Mouse (Mus musculus) forelimb bud, embryonic 11.5 days (tissue): ENCODE results near the gene Creb3.
"Not testable (repeated sequence)": the region's sequence is repeated elsewhere in the genome, so short reads cannot be mapped to it uniquely, and the experiment has no call there.

Experiments used
- DNase-seq: peaks from one replicate; pipeline ENCODE4 v3.0.0-alpha.2; 2012; ENCODE audit warnings: low read depth, low spot score

The Creb3 gene

DNA sequence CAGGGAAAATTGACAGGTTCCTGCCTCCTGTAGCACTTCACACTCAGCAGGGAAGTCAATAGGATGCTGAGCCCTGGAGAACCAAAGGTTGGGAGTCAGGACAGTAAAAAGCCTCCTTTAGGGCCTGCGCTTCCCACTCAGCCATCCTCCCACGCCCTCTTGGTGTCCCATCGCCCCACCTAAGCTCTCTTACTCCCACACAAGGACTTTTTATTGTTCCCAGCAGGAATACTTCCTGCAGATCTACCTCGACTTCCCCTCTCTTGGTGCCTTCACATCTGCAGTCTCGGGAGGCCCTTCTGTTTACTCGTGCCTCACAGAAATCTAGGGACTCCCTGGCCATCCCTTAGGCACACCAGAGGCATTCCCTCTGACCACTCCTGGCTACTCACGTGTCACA lies 21.3 kb downstream of the Creb3 start:
- DNase-seq: no peak

DNA sequence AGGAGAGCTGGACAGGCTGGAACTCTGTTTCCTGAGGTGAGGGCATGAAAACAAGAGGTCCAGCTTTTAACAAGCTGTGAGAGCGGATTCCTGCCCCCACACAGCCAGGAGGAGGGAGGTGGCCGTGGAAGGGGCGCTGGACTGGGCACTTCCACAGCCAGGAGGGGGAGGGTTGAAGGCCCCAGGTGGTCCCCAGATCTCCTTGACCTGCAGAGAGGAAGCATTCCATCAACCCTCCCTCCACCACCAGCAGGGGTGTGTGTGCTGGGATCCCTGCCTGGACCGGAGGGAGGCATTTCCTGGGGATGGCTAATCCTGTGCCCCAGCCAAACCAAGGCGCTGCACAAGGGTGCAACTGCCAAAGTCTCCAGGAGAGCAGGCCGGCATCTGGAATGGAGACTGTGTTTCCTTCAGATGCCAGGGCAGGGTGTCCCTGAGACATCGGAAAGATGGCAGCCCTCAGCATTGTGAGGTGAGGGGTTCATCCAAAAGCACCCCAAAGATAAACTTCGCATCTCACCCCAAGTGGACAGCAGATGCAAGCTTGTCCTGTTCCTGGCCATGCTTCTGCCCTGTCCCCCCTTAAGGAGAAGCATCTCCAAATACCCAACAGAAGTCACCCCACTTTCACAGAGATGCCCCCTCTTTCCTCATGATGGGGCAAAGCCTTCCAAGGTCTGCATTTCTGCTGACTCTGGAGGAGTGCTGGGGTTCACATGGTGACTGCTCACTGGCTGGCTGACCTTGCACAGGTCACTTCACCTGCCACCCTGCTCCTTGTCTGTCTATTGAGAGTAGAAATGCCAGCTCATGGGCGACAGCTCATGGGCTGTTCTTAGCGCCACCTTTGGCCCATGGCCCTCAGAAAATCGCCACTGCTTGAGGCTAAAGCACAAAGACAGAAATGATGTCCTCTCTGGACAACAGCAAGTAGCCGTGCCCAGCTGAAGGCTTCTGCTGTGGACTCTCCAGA lies 22.6 kb downstream of the Creb3 start, which contains the start of gene Msmp:
Gene Msmp (minus strand): TSS at position 51 of the 973 bp plus-strand sequence.
- DNase-seq: no peak

DNA sequence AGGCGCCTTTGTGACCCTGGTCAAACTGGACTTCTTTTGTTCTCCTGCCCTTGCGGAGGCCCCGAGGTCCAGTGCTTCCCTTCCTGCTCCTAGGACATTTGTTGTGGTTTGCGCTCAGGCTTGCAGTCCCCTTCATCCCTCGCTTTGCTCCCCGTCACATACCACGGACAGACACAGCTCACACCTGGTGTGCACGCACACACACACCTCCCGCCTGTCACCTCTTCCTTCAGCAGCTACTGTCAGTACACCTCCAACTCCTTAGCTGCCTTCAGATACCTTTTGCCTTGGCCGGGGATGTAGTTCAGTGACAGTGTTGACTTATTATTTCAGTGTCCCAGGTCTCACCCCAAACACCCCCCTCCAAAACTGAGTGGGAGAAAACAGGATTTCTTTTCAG lies 23.6 kb downstream of the Creb3 start:
- DNase-seq: no peak

GRCm38 (mm10) chr4:43586411-43586810 lies 24.3 kb downstream of the Creb3 start:
- DNase-seq: no peak

DNA sequence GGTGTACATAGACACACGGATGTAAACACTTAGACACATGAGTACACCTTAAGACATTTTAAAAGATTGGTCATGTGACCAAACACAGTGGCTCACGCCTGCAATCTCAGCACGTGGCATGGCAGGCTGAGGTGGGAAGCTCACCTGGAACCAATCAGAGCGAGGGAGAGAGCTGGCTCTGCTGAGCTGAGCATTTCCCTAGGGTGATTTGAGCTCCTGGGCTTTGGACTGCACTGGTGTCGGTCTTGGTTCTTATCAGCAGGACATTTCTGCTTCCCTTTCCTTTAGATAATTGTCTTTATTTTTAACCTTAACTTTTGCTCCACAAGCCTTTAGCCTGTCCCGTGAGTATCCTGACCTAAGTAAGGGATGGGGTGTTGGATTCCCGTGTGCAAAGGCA lies 25.5 kb downstream of the Creb3 start:
- DNase-seq: peak; percentile 16

GRCm38 (mm10) chr4:43591543-43591942 lies 29.4 kb downstream of the Creb3 start:
- DNase-seq: no peak

- DNase-seq: no peak
Observed at GRCm38 (mm10) chr4:43591961-43592360, 29.8 kb downstream of the Creb3 start.

DNA sequence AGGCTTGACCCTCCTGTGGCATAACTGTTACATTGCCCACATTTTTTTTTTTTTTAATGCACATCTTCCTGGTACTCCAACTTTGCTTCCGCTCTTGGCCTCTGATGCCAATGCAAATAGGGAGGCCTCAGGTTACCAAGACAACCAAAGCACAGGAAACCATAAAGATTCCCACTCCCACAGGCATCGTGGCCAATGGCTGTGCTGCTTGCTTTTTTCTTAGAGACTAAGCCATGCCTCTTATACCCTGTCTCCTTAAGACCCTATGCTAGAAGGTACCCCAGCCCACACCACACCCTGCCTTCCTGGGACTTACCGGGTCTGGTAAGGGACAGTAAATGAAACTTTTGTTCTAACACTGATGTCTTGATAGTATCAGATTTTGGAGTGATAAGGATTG lies 31.3 kb downstream of the Creb3 start:
- no peak for DNase-seq

DNA sequence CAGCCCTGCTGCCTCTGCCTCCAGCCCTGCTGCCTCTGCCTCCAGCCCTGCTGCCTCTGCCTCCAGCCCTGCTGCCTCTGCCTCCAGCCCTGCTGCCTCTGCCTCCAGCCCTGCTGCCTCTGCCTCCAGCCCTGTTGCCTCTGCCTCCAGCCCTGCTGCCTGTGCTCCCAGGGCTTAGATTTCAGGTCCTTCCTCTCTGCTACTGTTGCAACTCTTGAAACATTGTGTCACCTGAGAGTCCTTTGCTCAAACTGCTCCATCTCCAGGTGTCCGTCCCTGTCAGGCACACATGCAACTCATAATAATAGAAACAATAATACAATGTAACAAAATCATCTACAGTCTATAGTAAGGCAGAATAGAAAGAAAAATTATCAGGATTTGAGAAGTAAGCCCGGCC lies 34.5 kb downstream of the Creb3 start:
- not testable (repeated sequence) for DNase-seq

- DNase-seq: no peak
Observed at GRCm38 (mm10) chr4:43598200-43598599, 36.1 kb downstream of the Creb3 start.

GRCm38 (mm10) chr4:43598650-43599380 lies 36.7 kb downstream of the Creb3 start:
- no peak for DNase-seq

DNA sequence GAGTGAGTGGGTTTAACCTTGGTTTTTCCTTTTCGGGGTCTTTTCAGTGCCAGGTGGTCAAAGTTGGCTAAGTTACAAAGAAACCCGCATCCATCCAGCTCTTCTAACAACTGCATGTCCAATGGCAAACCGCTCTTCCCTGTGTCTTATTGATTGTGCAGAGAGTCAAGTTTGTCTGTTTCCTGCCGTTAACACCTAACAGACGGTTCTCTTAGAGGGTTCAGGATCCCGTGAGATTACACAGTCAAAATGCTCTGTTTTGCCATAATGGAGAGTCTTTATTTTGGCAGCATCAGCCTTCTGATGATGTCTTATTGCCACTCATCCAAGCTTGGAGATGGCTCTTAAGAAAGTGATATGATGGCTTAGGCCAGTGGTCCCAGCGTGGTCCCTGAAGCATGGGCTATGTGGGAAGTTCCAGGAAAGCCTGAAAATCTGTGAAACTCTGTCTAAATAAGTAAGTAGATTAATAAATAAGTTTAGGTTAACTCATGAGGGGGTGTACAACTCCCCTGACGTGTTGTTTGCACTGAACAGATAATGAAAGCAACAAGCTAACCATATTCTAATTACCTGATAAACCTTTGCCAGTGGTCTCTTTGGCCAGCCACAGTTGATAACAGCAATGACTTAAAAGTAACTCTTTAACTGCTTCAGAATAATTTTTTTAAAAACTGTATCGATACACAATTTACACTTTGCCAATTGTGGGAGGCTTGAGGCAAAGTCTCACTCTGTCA lies 38.2 kb downstream of the Creb3 start:
- DNase-seq: no peak

DNA sequence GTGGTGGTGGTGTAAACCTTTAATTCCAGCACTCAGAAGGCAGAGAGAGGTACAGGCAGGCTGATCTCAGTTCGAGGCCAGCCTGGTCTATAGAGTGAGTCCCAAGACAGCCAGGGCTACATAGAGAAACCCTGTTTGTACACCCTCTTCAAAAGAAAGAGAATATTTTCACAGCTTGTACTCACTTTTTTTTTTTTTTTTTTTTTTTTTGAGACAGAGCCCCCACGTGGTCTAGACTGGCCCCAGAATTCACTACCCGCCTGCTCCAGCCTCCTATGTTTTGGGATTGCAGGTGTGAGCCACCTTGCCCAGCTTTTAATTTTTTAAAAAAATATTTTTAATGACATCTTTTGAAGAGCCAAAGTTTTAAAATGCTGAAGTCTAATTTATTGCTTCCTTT lies 42.0 kb downstream of the Creb3 start:
- DNase-seq: no peak

DNA sequence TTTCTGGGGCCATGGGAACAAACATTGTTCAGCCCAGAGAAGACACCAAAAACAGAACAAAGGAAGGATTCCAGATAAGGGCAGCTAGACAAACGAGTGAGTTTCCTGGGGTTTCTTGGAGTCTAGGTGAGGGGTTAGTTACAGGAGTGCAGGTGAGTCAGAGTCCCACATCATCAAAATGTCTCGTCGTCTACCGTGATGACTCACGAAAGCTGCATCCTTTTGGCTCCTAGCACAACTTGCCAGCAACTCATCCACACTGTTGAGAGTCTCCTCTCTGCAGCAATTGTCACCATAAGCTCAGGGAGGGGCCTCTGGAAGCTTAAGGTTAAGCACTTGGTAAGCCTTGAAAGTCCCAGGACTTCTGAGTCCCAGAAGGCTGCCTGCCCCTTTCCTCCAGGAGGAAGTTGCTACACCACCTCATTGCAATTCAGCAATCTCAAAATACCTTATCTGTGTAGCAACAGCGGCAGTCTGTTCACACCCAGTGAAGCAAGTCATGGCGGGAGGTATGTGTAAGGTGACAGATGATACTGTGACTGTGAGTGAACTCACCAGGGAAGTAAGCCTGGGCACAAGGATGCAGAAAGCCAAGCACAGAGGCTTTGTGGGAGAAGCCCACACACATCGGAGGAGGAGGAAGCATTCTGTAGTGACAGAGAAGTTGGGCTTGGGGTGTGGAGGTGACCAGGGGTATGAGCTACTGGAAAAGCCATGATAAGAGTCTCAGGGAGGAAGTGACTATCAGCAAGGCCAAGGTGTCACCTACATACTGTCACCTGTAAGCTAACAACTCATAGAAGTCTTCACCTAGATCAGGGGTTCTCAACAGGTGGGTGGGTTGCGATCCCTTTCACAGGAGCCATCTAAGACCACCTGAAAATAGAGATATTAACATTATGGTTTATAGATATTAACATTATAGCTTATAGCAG lies 42.9 kb downstream of the Creb3 start:
- no peak for DNase-seq

- no peak for DNase-seq
Observed at GRCm38 (mm10) chr4:43612534-43612933, 50.4 kb downstream of the Creb3 start.

DNA sequence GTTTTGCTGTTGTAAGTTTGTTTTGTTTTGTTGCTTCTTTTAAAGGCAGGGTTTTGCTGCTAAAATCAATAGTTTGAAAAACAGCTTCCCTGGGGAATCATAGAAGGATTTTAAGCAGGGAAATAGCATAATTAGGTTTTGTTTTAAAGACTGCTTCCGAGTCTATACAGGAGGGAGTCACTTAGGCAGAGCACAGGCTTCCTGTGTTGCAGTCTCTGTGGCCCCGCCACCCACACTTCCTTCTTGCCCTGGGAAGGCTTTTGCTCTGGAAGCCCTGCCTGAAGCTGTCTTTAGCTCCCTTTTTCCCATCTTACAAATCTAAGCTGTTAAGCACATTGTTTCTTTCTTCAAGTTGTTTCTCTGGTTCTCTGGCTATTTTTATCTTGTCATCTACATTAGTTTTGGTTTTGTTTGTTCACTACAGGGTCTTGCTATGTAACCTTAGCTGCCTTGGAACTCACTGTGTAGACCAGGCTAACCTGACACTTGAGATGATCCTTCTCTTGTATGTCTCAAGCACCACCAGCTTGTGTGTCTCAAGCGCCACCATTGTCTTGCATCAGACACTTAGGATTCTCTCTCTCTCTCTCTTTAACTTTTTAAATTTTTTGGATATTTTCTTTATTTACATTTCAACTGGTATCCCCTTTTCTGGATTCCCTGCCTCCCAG lies 51.1 kb downstream of the Creb3 start:
- DNase-seq: no peak
